Mouse (Mus musculus) 416B (cell line): ENCODE data around the gene Gm29666.

Source experiments
- DNase-seq: peaks from one replicate; pipeline ENCODE4 v3.0.0; 2011; ENCODE audit warnings: low read depth

Gm29666 gene

DNA sequence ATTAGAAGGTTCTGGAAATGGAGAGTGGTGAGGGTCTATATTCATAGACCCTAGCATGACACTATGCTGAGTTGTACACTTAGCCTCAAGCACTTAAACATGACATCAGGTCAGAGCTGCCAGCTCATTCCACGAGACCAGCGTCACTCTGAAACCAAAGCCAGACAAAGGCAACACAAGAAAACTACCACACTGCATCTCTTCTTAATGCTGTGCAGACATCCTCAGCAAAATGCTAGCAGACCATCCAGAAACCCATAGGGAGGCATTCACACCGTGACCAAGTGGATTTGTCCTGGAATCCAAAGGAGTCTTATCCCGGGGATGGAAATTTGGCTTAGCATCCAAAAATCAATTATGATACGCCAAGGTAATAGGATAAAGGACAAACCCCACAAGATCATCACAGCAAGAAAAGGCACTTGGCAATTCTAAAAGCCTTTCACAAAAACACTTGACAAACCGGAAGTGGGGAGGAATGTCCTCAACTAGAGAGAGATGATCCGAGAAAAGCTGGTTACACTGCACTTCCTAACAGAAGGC, 15.9 kb downstream of the Gm29666 start:
- no peak for DNase-seq

- DNase-seq, result no peak
Observed at GRCm38 (mm10) chr15:84898077-84898476, 21.8 kb downstream of the Gm29666 start.

DNA sequence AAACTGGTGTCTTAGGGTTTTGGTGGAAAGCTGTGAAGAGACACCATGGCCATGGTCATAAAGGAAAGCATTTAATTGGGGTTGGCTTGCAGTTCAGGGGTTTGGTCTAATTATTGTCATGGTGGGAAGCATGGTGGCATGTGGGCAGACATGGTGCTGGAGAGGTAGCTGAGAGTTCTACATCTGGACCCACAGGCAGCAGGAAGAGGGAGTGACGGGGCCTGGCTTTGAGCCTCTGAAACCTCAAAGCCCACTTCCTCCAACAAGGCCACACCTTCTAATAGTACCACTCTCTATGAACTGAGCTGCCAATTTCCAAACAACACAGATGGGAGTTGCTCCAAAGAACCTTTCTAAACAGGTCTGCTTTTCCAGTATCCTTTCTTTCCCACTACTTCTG, 23.2 kb downstream of the Gm29666 start:
- peak; percentile 89 for DNase-seq

DNA sequence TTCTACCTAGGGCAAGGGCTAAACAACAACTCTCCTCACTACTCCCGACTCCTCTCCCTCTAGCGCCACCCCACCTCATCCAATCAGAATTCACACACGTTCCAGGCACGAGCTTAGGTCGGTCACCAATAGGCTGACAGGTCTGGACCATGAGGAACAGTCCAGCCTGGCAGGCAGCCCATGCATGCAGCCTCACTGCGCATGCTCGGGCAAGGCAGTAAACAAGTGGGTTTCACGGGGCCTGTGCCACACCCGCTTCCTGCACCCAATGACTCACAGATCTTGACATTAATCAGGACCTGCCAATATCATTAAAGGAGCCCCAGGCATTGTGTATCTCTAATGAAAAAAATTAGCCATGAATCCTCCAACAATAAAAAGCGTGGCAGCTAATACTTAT, 23.6 kb downstream of the Gm29666 start:
- peak; percentile 88 for DNase-seq

DNA sequence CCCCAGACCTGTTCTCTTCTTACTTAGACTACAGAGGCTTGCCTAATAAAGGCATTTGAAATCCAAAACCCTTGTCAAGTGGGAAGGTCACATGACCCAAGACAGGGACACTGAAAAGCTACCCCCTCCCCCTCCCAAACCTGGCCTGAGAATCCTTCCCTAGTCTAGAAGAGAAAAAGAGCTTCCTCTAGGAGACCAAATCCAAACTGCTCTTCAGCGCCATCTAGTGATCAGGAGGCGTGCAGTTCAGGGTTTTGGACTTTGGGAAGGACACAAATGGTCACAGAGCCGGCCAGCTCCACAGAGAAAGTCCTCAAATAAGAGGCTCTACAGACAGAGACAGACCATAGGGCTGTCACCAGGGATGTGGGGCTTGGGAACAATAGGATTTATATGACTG, 28.2 kb downstream of the Gm29666 start:
- peak; percentile 79 for DNase-seq

GRCm38 (mm10) chr15:84891246-84891645, 28.6 kb downstream of the Gm29666 start:
- DNase-seq, result no peak

DNA sequence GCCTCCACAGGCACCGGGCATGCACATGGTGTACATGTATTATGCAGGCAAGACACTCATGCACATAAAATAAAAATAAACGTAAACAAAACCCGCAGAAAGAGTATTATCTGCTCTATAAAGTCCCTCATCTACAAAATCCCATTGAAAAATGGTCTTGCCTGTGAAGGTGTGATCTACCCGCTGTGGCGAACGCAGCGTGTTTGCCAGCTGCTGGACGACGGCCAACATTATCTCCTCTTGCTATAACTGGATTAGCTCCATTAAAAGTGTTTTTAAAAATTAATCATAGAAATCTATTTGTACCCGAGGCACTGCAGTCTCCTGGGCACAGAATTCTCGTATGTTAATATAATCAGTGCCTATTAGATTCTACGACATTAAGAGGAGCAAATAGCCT, 31.8 kb downstream of the Gm29666 start:
- no peak for DNase-seq

DNA sequence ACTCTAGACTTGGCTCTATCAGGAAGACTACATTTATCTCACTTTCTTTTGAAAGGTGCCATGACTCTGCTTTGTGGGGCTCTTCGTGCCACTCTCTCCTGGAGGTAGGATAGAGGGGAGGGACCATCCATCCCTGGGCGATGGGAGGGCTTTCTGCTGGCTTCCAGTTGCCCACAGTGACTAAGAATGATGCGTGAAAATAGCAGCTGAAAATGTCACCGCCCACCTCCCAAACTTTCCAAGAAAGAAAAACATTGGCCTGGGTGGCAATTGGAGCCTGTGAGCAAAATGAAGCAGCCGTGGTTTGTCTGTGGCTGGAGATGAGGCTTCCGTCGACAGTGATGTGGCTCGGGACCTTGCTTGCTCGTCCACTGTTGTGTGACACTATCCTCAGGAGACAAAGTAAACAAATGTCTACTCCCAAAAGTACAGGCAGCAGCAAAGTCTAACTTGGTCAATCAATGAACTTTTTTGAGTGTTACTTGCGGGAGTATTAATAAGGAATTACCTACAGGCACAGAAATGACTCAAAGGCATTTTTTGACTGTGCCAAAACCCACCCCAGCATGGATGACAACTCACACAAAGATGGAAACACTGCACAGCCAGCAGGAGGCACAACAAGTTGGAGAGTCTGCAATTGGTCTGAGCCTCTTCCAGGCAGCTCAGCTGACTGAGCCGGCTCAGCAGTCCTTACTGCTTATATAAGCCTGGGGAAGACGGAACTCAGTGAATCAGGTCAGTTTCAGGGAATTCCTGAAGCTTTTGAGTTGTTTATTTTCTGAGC, 42.6 kb downstream of the Gm29666 start:
- DNase-seq, result no peak

GRCm38 (mm10) chr15:84873867-84874266, 46.0 kb downstream of the Gm29666 start:
- no peak for DNase-seq

GRCm38 (mm10) chr15:84873079-84873478, 46.8 kb downstream of the Gm29666 start:
- no peak for DNase-seq

DNA sequence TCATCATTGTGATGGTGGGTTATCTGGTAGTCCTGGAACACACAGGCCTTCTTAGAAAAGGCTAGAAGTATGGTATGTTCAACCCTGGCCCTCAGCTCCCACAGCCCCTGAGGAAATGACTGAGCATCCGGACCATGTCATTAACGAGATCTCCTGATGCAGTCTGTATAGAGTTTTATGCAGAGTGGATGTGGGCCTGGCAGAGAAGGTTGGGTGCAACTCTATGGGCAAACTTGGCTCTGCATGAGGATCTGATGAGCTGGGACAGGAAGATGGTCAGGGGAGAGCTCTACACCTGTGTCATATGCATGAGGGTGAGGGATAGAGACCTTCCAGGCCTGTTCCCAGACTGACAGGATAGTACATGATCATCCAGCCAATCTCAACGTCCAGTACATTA, 48.0 kb downstream of the Gm29666 start:
- no peak for DNase-seq

DNA sequence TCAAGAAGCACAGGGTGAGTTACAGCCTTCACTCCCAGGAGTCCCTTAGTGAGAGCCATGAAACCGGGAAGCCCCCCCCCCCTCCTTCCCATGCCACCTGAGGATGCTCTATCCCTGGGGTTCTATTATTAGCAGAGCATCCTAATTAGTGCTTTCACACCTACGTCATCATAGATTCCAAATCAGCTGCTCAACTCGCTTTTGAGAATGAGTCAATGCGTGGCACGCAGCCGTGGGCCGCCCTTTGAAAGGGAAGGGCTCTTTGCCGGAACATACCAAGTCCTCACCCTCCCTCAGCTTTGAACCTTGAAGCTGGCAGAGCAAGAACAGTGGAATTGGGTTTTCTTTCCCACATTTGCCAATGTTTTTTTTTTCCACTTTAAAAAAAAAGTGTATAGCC, 57.9 kb downstream of the Gm29666 start:
- DNase-seq, result no peak
